Mouse (Mus musculus) intestine, embryonic 14.5 days (tissue): ENCODE results near the gene Tmem200b. TPM values are rescaled to one million over a fixed set of nuclear protein-coding genes. Genes with fewer than 3 reads are reported as not detected.

Experiments
- ATAC-seq: fragments of 200-750 bp; cut with Nextera tagmentation; replicated peaks from 2 replicates; pipeline ENCODE4 v1.8.0; 2017; ENCODE audit warnings: low read depth, moderate number of reproducible peaks, moderate TSS enrichment, moderate library complexity; ENCODE audit not compliant: low FRiP score, low TSS enrichment
- DNase-seq: peaks from one replicate; pipeline ENCODE4 v3.0.0-alpha.2; 2018; ENCODE audit warnings: low spot score
- H3K27ac ChIP-seq: fragments of 300-500 bp; sonication (generic); 2 replicates; pipeline ENCODE4 v1.5.1; 2014; ENCODE audit warnings: low read depth, mild to moderate bottlenecking, control low read depth
- H3K27me3 ChIP-seq: fragments of 300-500 bp; sonication (generic); replicated peaks from 2 replicates; pipeline ENCODE4 v1.6.1; 2014; ENCODE audit warnings: low read length, control low read depth; ENCODE audit not compliant: control insufficient read depth, insufficient read depth
- H3K36me3 ChIP-seq: fragments of 300-500 bp; sonication (generic); 2 replicates; pipeline ENCODE4 v1.6.1; 2014; ENCODE audit warnings: low read length, control low read depth; ENCODE audit not compliant: control insufficient read depth, insufficient read depth
- H3K4me1 ChIP-seq: fragments of 300-500 bp; sonication (generic); replicated peaks from 2 replicates; pipeline ENCODE4 v1.6.1; 2014; ENCODE audit warnings: low read length, control low read depth, mixed read lengths; ENCODE audit not compliant: control insufficient read depth, insufficient read depth
- H3K4me2 ChIP-seq: fragments of 300-500 bp; sonication (generic); 2 replicates; pipeline ENCODE4 v1.6.1; 2014; ENCODE audit warnings: low read length
- H3K4me3 ChIP-seq: fragments of 300-500 bp; sonication (generic); 2 replicates; pipeline ENCODE4 v1.5.1; 2014; ENCODE audit warnings: low read depth, low read length, control low read depth, mixed read lengths
- H3K9ac ChIP-seq: fragments of 300-500 bp; sonication (generic); 2 replicates; pipeline ENCODE4 v1.6.1; 2014; ENCODE audit warnings: mild to moderate bottlenecking, low read length
- H3K9me3 ChIP-seq: fragments of 300-500 bp; sonication (generic); 2 replicates; pipeline ENCODE4 v1.6.1; 2016; ENCODE audit warnings: low read length, control low read depth; ENCODE audit not compliant: control insufficient read depth
- WGBS: fragments of 180-500 bp; shearing (Covaris S2); extraction: QIAGEN DNeasy Blood & Tissue Kit; methylation state at CpG from one replicate; pipeline ENCODE4 v1.1.7; 2014; 5-methylcytosine and 5-hydroxymethylcytosine counted together
- polyA plus RNA-seq: library from polyadenylated mRNA; unstranded; fragments of >200 nt; fragmentation: Nextera tagmentation; extraction: Ambion mirVana; gene quantifications from 2 replicates; pipeline ENCODE4 v1.2.1, GENCODE M21; 2014

Tmem200b gene
- polyA plus RNA-seq, 1 experiment from 2014 or later = 2.3 TPM

GRCm38 (mm10) chr4:131901090-131901489, 20.5 kb upstream of the Tmem200b start:
- no peak overlapping the region for H3K9ac ChIP-seq
- H3K4me3 ChIP-seq = no peak overlapping the region
- ATAC-seq (no peak), DNase-seq (no peak)
- no peaks in the 10 kb centered on the region for H3K9me3 ChIP-seq
- H3K36me3 ChIP-seq = peaks cover 61% of the 10 kb centered on the region
- no peaks in the 10 kb centered on the region for H3K4me1 ChIP-seq
- no peaks in the 10 kb centered on the region for H3K27me3 ChIP-seq
- H3K4me2 ChIP-seq = no peak overlapping the region
- H3K27ac ChIP-seq = no peak overlapping the region
- WGBS = 92% methylated on average over 15 of the region's 15 CpGs

- WGBS = 60% methylated on average over 8 of the region's 8 CpGs
- H3K4me3 ChIP-seq = no peak overlapping the region
- no peak overlapping the region for H3K9ac ChIP-seq
- H3K36me3 ChIP-seq = peaks cover 36% of the 10 kb centered on the region
- H3K27ac ChIP-seq = no peak overlapping the region
- H3K9me3 ChIP-seq = no peaks in the 10 kb centered on the region
- no peaks in the 10 kb centered on the region for H3K4me1 ChIP-seq
- no peak for DNase-seq
- no peak overlapping the region for H3K4me2 ChIP-seq
- ATAC-seq = no peak
- H3K27me3 ChIP-seq = no peaks in the 10 kb centered on the region
Observed at GRCm38 (mm10) chr4:131904478-131904877, 17.1 kb upstream of the Tmem200b start.

GRCm38 (mm10) chr4:131906423-131906822, 15.1 kb upstream of the Tmem200b start:
- WGBS = 46% methylated on average over 6 of the region's 6 CpGs
- no peak overlapping the region for H3K4me3 ChIP-seq
- DNase-seq (no peak), ATAC-seq (no peak)
- no peaks in the 10 kb centered on the region for H3K27me3 ChIP-seq
- no peak overlapping the region for H3K9ac ChIP-seq
- peaks cover 17% of the 10 kb centered on the region for H3K36me3 ChIP-seq
- no peak overlapping the region for H3K27ac ChIP-seq
- H3K4me1 ChIP-seq = peaks cover 15% of the 10 kb centered on the region
- no peaks in the 10 kb centered on the region for H3K9me3 ChIP-seq
- H3K4me2 ChIP-seq = no peak overlapping the region

- Histone ChIP-seq H3K27ac (no peak overlapping the region), H3K27me3 (no peaks in the 10 kb centered on the region), H3K9ac (no peak overlapping the region), H3K36me3 (0 out of 2 replicates have a peak, but pooled peaks cover 3% of the 10 kb centered on the region), H3K4me1 (peaks cover 15% of the 10 kb centered on the region), H3K4me2 (no peak overlapping the region), H3K9me3 (no peaks in the 10 kb centered on the region), H3K4me3 (no peak overlapping the region)
- ATAC-seq (no peak), DNase-seq (no peak)
- WGBS = 90% methylated on average over 3 of the region's 3 CpGs
Observed at GRCm38 (mm10) chr4:131907912-131908311, 13.7 kb upstream of the Tmem200b start.

- Histone ChIP-seq H3K9ac (no peak overlapping the region), H3K4me1 (peaks cover 26% of the 10 kb centered on the region), H3K4me2 (peak overlapping the region; percentile 37), H3K9me3 (no peaks in the 10 kb centered on the region), H3K4me3 (no peak overlapping the region), H3K36me3 (no peaks in the 10 kb centered on the region), H3K27me3 (peaks cover 3% of the 10 kb centered on the region; the same call in 1 of the 2 replicates), H3K27ac (peak overlapping the region; percentile 27; the same call in 1 of the 2 replicates)
- DNase-seq (peak; percentile 68), ATAC-seq (peak; percentile 20; the same call in 1 of the 2 replicates)
- WGBS = 8% methylated on average over 18 of the region's 21 CpGs
Observed at GRCm38 (mm10) chr4:131910237-131910994, 11.2 kb upstream of the Tmem200b start.

DNA sequence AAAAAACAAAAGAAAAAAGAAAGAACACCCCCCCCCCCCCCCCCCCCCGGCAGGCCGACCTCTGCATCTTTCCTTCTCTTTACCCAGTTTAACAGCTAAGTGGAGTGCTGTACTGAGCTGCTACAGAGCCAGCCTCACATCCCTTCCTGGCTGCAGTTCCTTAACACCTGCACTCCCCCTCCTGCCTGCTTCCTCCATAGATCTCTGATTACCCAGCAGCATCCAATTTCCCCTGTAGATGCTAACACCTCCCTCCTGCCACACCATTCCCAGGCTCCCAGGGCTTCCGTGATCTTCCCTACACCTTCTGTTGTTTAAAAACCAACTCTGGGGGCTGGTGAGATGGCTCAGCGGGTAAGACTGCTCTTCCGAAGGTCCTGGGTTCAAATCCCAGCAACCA, 10.1 kb upstream of the Tmem200b start:
- 33% methylated on average over 5 of the region's 5 CpGs for WGBS
- no peak for DNase-seq
- no peak overlapping the region for H3K4me2 ChIP-seq

DNA sequence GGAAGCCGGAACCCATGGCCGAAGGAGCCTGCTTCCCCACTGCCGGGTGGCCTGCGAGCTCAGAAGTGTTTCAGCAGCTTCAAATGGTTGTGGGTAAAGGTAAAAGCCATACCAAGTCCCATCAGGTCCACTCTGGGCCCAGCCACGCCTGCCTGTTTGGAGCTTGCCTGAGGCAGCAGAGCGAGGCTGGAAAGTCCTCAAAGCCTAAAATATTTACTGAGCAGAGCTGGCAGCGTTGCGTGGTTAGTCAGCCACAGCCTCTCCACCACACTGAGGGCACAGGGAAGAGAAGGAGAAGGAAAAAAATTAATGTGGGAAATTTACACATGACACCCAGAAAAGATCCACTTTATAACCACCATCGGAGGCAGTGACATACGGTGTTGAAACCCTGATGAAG, 8.0 kb upstream of the Tmem200b start:
- Histone ChIP-seq H3K27ac (no peak overlapping the region), H3K36me3 (no peaks in the 10 kb centered on the region)

More for the DNA sequence above, 10.1 kb upstream of the Tmem200b start:
- Histone ChIP-seq H3K9me3 (no peaks in the 10 kb centered on the region), H3K9ac (no peak overlapping the region), H3K4me1 (peaks cover 30% of the 10 kb centered on the region), H3K36me3 (no peaks in the 10 kb centered on the region), H3K4me3 (no peak overlapping the region), H3K27ac (no peak overlapping the region), H3K27me3 (peaks cover 11% of the 10 kb centered on the region)
- no peak for ATAC-seq

GRCm38 (mm10) chr4:131914046-131914643, 7.4 kb upstream of the Tmem200b start:
- ATAC-seq (no peak), DNase-seq (no peak)
- no peak overlapping the region for H3K4me3 ChIP-seq
- H3K9me3 ChIP-seq = no peaks in the 10 kb centered on the region
- peaks cover 14% of the 10 kb centered on the region for H3K27me3 ChIP-seq
- H3K27ac ChIP-seq = no peak overlapping the region
- H3K4me2 ChIP-seq = no peak overlapping the region
- H3K36me3 ChIP-seq = no peaks in the 10 kb centered on the region
- no peak overlapping the region for H3K9ac ChIP-seq
- H3K4me1 ChIP-seq = peaks cover 41% of the 10 kb centered on the region
- 17% methylated on average over 9 of the region's 9 CpGs for WGBS

More for the DNA sequence above, 8.0 kb upstream of the Tmem200b start:
- no peaks in the 10 kb centered on the region for H3K9me3 ChIP-seq
- ATAC-seq (no peak), DNase-seq (no peak)
- H3K4me1 ChIP-seq = peaks cover 35% of the 10 kb centered on the region
- WGBS = 62% methylated on average over 10 of the region's 10 CpGs
- no peak overlapping the region for H3K4me3 ChIP-seq
- no peak overlapping the region for H3K4me2 ChIP-seq
- H3K9ac ChIP-seq = no peak overlapping the region
- H3K27me3 ChIP-seq = peaks cover 14% of the 10 kb centered on the region
